Mouse (Mus musculus): ENCODE results near the gene Etv6. TPM values are rescaled to one million over a fixed set of nuclear protein-coding genes. Genes with fewer than 3 reads are reported as not detected.

The Etv6 gene
- polyA plus RNA-seq, 1 experiment from 2014 or later: 5.3 TPM

GRCm38 (mm10) chr6:134151022-134151680, 115.7 kb downstream of the Etv6 start:
- H3K9me3 ChIP-seq: no peaks in the 10 kb centered on the region
- no peaks in the 10 kb centered on the region for H3K36me3 ChIP-seq
- no peak overlapping the region for H3K4me3 ChIP-seq
- peaks cover 24% of the 10 kb centered on the region for H3K4me1 ChIP-seq (replicated peaks)
- H3K9ac ChIP-seq: no peak overlapping the region
- 76% methylated on average over 15 of the region's 15 CpGs for WGBS
- ATAC-seq (ENCODE audit: low FRiP score, low read depth): no peak
- H3K27me3 ChIP-seq: no peaks in the 10 kb centered on the region
- H3K27ac ChIP-seq (replicated peaks): no peak overlapping the region
- no peak overlapping the region for H3K4me2 ChIP-seq

DNA sequence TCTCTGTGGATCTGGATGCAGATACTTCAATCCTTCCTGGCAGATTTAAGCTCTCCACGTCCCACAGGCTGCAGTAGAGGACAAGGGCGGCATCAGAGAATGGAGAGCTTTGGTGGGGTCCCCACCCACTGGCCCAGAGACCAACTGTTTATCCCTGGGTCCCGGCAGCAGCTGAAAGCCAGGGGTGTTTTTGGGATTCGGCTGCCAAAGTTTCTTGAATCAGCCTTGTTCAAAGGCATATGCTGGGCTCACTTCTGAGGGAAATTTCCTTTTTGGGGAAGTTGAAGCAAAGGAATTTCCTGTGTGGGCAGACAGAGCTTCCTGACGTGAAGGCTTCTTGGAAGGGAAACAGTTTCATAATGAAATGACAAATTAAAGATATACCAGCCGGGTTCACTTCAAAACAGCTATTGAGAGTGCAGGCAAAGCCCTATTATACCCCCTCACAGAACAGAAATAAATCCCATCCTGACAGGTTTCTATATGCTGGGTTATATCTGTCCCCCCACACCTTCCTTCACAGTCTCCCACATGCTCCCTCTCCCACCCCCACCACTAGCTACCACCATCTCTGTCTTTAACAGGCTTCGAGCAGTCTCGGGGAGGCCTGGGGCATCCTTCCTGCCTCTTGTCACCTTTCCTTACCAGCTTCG, 116.5 kb downstream of the Etv6 start:
- 63% methylated on average over 9 of the region's 9 CpGs for WGBS
- Histone ChIP-seq H3K4me3 (no peak overlapping the region), H3K4me2 (no peak overlapping the region), H3K4me1 (replicated peaks) (peaks cover 32% of the 10 kb centered on the region), H3K36me3 (no peaks in the 10 kb centered on the region), H3K27ac (replicated peaks) (no peak overlapping the region; the same call in 1 of the 2 replicates), H3K27me3 (no peaks in the 10 kb centered on the region), H3K9me3 (no peaks in the 10 kb centered on the region), H3K9ac (no peak overlapping the region)
- no peak for ATAC-seq (ENCODE audit: low FRiP score, low read depth)

DNA sequence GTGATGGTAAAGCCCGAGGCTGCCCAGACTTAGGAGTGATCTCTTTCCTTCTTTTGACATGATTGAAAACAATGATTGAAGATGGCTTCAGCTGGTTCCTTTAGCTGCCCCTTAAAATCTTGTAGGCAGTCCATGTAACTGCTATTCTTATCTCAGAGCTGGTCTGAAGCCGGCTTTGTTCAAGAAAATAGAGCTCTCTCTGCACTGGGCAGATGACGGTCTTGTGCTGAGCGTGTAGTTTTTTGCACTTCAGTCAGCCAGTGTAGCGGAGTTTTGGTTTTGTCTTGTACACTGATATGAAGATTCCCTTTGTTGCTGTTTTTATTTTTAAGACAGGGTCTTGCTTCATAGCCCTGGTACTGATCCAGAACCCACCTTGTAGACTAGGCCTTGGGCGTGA, 117.0 kb downstream of the Etv6 start:
- H3K9ac ChIP-seq: no peak overlapping the region
- no peaks in the 10 kb centered on the region for H3K36me3 ChIP-seq
- no peaks in the 10 kb centered on the region for H3K9me3 ChIP-seq
- no peak overlapping the region; the same call in 1 of the 2 replicates for H3K27ac ChIP-seq (replicated peaks)
- no peak overlapping the region for H3K4me2 ChIP-seq
- no peak for ATAC-seq (ENCODE audit: low FRiP score, low read depth)
- H3K4me1 ChIP-seq (replicated peaks): peaks cover 34% of the 10 kb centered on the region
- H3K27me3 ChIP-seq: no peaks in the 10 kb centered on the region
- 80% methylated on average over 6 of the region's 6 CpGs for WGBS
- H3K4me3 ChIP-seq: no peak overlapping the region

DNA sequence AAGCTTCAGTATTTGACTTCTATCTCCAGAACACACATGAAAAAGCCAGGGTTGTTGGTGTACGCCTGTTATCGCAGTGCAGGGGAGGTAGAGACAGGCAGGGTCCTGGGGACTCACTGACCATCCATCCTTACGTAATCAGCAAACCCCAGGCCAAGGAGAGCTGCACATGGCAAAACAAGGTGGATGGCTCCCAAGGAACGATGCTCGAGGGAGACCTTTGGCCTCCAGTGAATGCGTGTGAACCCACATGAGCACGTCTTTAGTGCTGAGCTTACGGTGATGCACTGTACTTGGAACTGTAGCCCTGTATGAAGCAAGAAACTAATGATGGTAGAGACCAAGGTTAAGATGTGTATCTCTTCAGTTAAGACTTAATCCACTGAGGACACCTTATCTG, 119.2 kb downstream of the Etv6 start:
- Histone ChIP-seq H3K9me3 (no peaks in the 10 kb centered on the region), H3K36me3 (no peaks in the 10 kb centered on the region), H3K4me2 (no peak overlapping the region), H3K4me1 (replicated peaks) (peaks cover 24% of the 10 kb centered on the region), H3K4me3 (no peak overlapping the region), H3K27me3 (no peaks in the 10 kb centered on the region), H3K9ac (no peak overlapping the region), H3K27ac (replicated peaks) (no peak overlapping the region)
- WGBS: 91% methylated on average over 8 of the region's 8 CpGs
- ATAC-seq (ENCODE audit: low FRiP score, low read depth): no peak

GRCm38 (mm10) chr6:134155900-134156623, 120.6 kb downstream of the Etv6 start:
- Histone ChIP-seq H3K9me3 (no peaks in the 10 kb centered on the region), H3K27me3 (no peaks in the 10 kb centered on the region), H3K4me1 (replicated peaks) (peaks cover 24% of the 10 kb centered on the region), H3K4me3 (no peak overlapping the region), H3K36me3 (no peaks in the 10 kb centered on the region), H3K27ac (replicated peaks) (no peak overlapping the region), H3K4me2 (no peak overlapping the region), H3K9ac (no peak overlapping the region)
- WGBS: 28% methylated on average over 8 of the region's 8 CpGs
- ATAC-seq (ENCODE audit: low FRiP score, low read depth): 0 out of 2 replicates have a peak, but pooled peaks have one; percentile 43

GRCm38 (mm10) chr6:134157533-134158115, 122.1 kb downstream of the Etv6 start:
- Histone ChIP-seq H3K27ac (replicated peaks) (no peak overlapping the region), H3K9ac (no peak overlapping the region), H3K36me3 (no peaks in the 10 kb centered on the region), H3K27me3 (no peaks in the 10 kb centered on the region), H3K4me3 (no peak overlapping the region), H3K4me1 (replicated peaks) (peaks cover 24% of the 10 kb centered on the region), H3K9me3 (no peaks in the 10 kb centered on the region), H3K4me2 (no peak overlapping the region)
- ATAC-seq (ENCODE audit: low FRiP score, low read depth): peak; percentile 67
- WGBS: 19% methylated on average over 6 of the region's 6 CpGs

DNA sequence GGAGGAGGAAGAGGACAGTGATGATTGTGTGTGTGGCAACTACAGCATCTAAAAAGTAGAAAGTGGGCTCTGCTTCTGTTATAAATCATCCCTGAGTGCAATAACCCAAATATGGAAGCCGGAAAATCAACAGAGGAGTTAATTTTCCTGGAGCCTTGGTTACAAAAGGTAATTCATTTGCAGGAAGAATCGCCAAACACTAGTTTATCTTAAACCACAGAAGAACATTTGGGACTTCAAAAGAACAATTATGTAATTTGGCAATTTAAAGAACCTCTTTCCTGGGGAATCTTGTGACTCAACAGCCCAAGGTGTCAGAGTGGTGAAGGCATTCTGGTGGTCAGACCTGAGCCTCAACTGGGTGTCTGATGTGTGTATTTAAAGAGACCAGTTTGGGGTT, 122.7 kb downstream of the Etv6 start:
- Histone ChIP-seq H3K9ac (no peak overlapping the region), H3K4me1 (replicated peaks) (peaks cover 24% of the 10 kb centered on the region), H3K27ac (replicated peaks) (no peak overlapping the region), H3K36me3 (no peaks in the 10 kb centered on the region), H3K4me3 (no peak overlapping the region), H3K9me3 (no peaks in the 10 kb centered on the region), H3K4me2 (no peak overlapping the region), H3K27me3 (no peaks in the 10 kb centered on the region)
- 87% methylated on average over 2 of the region's 2 CpGs for WGBS
- ATAC-seq (ENCODE audit: low FRiP score, low read depth): no peak

DNA sequence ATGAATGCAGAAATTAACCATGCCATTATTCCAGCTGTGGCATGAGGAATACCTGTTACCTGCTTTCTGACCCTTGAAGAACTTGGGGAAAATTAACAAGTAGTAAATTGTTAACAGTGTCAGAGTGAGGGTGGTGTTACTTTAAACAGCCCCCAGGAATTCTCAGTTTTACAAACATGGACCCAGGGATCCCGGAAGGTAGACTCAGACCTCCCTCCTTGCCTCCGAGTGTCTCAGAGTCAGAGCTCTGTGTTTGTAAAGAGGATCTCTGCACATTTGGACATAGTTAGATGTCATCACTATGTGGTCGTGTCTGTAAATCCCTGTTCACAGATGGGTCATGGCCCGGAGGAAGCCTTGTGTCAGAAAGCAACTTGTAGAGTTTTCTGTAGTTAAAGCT, 124.2 kb downstream of the Etv6 start:
- H3K4me1 ChIP-seq (replicated peaks): peaks cover 24% of the 10 kb centered on the region

DNA sequence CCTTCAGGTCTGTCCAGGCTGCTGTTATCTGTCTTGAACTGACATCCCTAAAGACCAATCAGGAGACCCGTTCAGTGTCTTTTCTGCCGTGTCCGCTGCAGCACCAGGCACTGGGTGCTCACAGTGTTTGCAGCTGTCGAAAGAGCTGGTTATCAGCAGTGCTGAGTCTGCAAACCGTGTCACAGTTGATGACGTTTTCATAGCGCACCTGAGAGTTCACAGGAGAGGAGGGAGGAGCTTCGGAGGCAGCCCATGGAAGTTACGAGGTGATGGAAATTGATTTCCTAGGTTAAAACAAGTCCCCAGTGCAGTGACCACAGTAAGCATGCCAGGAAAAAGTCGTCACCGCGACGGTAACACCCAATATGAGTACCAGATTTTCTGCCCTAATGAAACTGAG, 125.5 kb downstream of the Etv6 start:
- Histone ChIP-seq H3K36me3 (no peaks in the 10 kb centered on the region), H3K9ac (no peak overlapping the region), H3K4me3 (no peak overlapping the region), H3K9me3 (no peaks in the 10 kb centered on the region), H3K27me3 (no peaks in the 10 kb centered on the region), H3K4me1 (replicated peaks) (peaks cover 18% of the 10 kb centered on the region), H3K27ac (replicated peaks) (no peak overlapping the region), H3K4me2 (no peak overlapping the region)
- ATAC-seq (ENCODE audit: low FRiP score, low read depth): no peak
- WGBS: 71% methylated on average over 13 of the region's 13 CpGs

More for the DNA sequence above, 124.2 kb downstream of the Etv6 start:
- Histone ChIP-seq H3K27me3 (no peaks in the 10 kb centered on the region), H3K4me3 (no peak overlapping the region), H3K9ac (no peak overlapping the region), H3K4me2 (no peak overlapping the region), H3K9me3 (no peaks in the 10 kb centered on the region), H3K27ac (replicated peaks) (no peak overlapping the region), H3K36me3 (no peaks in the 10 kb centered on the region)
- 92% methylated on average over 4 of the region's 4 CpGs for WGBS
- ATAC-seq (ENCODE audit: low FRiP score, low read depth): no peak

- Histone ChIP-seq H3K9ac (no peak overlapping the region), H3K27ac (replicated peaks) (no peak overlapping the region), H3K4me3 (no peak overlapping the region), H3K4me2 (no peak overlapping the region), H3K4me1 (replicated peaks) (no peaks in the 10 kb centered on the region), H3K27me3 (no peaks in the 10 kb centered on the region), H3K36me3 (no peaks in the 10 kb centered on the region), H3K9me3 (no peaks in the 10 kb centered on the region)
- no peak for ATAC-seq (ENCODE audit: low FRiP score, low read depth)
- 89% methylated on average over 1 of the region's 1 CpGs for WGBS
These were observed 127.8 kb downstream of the Etv6 start for GRCm38 (mm10) chr6:134163346-134163745.

DNA sequence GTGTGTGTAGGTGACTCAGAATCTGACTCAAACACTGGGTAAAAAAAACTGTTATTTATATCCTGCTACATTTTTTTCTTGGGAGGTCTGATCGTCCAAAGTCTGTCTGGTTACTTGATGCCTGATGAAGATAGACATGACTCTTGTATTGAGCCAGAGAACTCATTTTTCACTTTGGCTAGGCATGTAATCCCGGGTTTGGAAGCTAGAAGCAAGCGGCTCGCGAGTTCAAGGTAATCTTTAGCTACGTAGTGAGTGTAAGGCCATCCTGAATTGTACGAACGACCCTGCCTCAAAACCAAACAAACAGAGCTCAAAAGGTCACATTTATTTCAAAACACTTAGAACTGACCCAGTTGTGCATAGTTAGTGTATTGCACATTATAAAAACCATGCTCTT, 128.9 kb downstream of the Etv6 start:
- Histone ChIP-seq H3K9ac (no peak overlapping the region), H3K4me1 (replicated peaks) (no peaks in the 10 kb centered on the region), H3K4me3 (no peak overlapping the region), H3K27ac (replicated peaks) (no peak overlapping the region), H3K36me3 (no peaks in the 10 kb centered on the region), H3K4me2 (no peak overlapping the region), H3K27me3 (no peaks in the 10 kb centered on the region), H3K9me3 (no peaks in the 10 kb centered on the region)
- no peak for ATAC-seq (ENCODE audit: low FRiP score, low read depth)
- 78% methylated on average over 8 of the region's 8 CpGs for WGBS

DNA sequence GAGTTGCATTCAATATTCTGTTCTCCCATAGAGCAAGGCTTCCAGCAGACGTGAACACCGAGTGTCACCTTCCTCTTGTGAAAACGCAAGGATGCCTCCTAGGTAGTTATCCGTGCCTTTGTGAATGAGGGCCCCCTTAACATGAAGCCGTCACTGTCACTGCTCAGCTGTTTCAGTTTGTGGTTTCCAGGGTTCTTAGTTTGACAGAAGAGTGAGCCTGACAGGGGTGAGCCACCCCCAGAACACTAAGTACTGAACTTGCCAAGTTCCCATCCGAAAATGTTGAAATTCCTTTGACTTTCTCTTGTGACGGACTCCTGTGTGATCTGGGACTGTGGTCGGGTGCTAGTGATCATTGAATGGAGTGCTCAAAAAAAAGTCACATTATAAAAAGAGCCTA, 129.5 kb downstream of the Etv6 start:
- no peak overlapping the region for H3K9ac ChIP-seq
- no peak overlapping the region for H3K27ac ChIP-seq (replicated peaks)
- no peak overlapping the region for H3K4me2 ChIP-seq
- no peak for ATAC-seq (ENCODE audit: low FRiP score, low read depth)
- WGBS: 70% methylated on average over 8 of the region's 8 CpGs
- no peaks in the 10 kb centered on the region for H3K27me3 ChIP-seq
- no peaks in the 10 kb centered on the region for H3K9me3 ChIP-seq
- no peak overlapping the region for H3K4me3 ChIP-seq
- H3K36me3 ChIP-seq: no peaks in the 10 kb centered on the region
- H3K4me1 ChIP-seq (replicated peaks): no peaks in the 10 kb centered on the region
